Mouse (Mus musculus) embryonic facial prominence, embryonic 15.5 days (tissue): ENCODE measurements around the gene Mme. TPM values are rescaled to one million over a fixed set of nuclear protein-coding genes. Genes with fewer than 3 reads are reported as not detected.

Source experiments
- ATAC-seq: fragments of 200-750 bp; cut with Nextera tagmentation; 2 replicates; pipeline ENCODE4 v1.8.0; 2017; ENCODE audit warnings: low read depth, moderate TSS enrichment; ENCODE audit not compliant: insufficient number of reproducible peaks, low FRiP score, low TSS enrichment
- H3K27ac ChIP-seq: fragments of 300-500 bp; sonication (generic); replicated peaks from 2 replicates; pipeline ENCODE4 v1.5.1; 2015; ENCODE audit warnings: mild to moderate bottlenecking, inconsistent platforms
- H3K27me3 ChIP-seq: fragments of 300-500 bp; sonication (generic); 2 replicates; pipeline ENCODE4 v1.6.1; 2015; ENCODE audit warnings: inconsistent platforms
- H3K36me3 ChIP-seq: fragments of 300-500 bp; sonication (generic); 2 replicates; pipeline ENCODE4 v1.6.1; 2015; ENCODE audit warnings: mild to moderate bottlenecking, inconsistent platforms
- H3K4me1 ChIP-seq: fragments of 300-500 bp; sonication (generic); 2 replicates; pipeline ENCODE4 v1.6.1; 2015; ENCODE audit warnings: inconsistent platforms
- H3K4me2 ChIP-seq: fragments of 300-500 bp; sonication (generic); replicated peaks from 2 replicates; pipeline ENCODE4 v1.6.1; 2015; ENCODE audit warnings: mild to moderate bottlenecking, inconsistent platforms
- H3K4me3 ChIP-seq: fragments of 300-500 bp; sonication (generic); replicated peaks from 2 replicates; pipeline ENCODE4 v1.5.1; 2015; ENCODE audit warnings: mild to moderate bottlenecking, inconsistent platforms
- H3K9ac ChIP-seq: fragments of 300-500 bp; sonication (generic); 2 replicates; pipeline ENCODE4 v1.6.1; 2015; ENCODE audit warnings: inconsistent platforms
- H3K9me3 ChIP-seq: fragments of 300-500 bp; sonication (generic); replicated peaks from 2 replicates; pipeline ENCODE4 v1.6.1; 2016; ENCODE audit warnings: inconsistent platforms
- WGBS: fragments of 180-500 bp; shearing (Covaris S2); methylation state at CpG from one replicate; pipeline ENCODE4 v1.1.7; 2015; 5-methylcytosine and 5-hydroxymethylcytosine counted together
- polyA plus RNA-seq: library from polyadenylated mRNA; unstranded; fragments of >200 nt; fragmentation: Nextera tagmentation; extraction: Ambion mirVana; gene quantifications from 2 replicates; pipeline ENCODE4 v1.2.1, GENCODE M21; 2015

Mme gene
- polyA plus RNA-seq, 1 experiment from 2014 or later = 48.7 TPM

- no peak for ATAC-seq
- H3K4me3 ChIP-seq = no peak overlapping the region
- no peaks in the 10 kb centered on the region for H3K36me3 ChIP-seq
- H3K4me2 ChIP-seq = no peak overlapping the region
- peak overlapping the region; percentile 29; the same call in 1 of the 2 replicates for H3K27ac ChIP-seq
- H3K27me3 ChIP-seq = no peaks in the 10 kb centered on the region
- H3K9me3 ChIP-seq = no peaks in the 10 kb centered on the region
- H3K9ac ChIP-seq = no peak overlapping the region
- 44% methylated on average over 6 of the region's 6 CpGs for WGBS
- peaks cover 8% of the 10 kb centered on the region; the same call in 1 of the 2 replicates for H3K4me1 ChIP-seq
Measured at GRCm38 (mm10) chr3:63413046-63413911, 171.9 kb downstream of the Mme start.

GRCm38 (mm10) chr3:63417284-63417683 lies 175.9 kb downstream of the Mme start:
- H3K4me2 ChIP-seq = no peak overlapping the region
- H3K9me3 ChIP-seq = no peaks in the 10 kb centered on the region
- H3K4me1 ChIP-seq = peaks cover 7% of the 10 kb centered on the region; the same call in 1 of the 2 replicates
- H3K27me3 ChIP-seq = no peaks in the 10 kb centered on the region
- no peak for ATAC-seq
- no peak overlapping the region for H3K27ac ChIP-seq
- no peaks in the 10 kb centered on the region for H3K36me3 ChIP-seq
- no peak overlapping the region for H3K4me3 ChIP-seq
- H3K9ac ChIP-seq = no peak overlapping the region
- 43% methylated on average over 1 of the region's 1 CpGs for WGBS

DNA sequence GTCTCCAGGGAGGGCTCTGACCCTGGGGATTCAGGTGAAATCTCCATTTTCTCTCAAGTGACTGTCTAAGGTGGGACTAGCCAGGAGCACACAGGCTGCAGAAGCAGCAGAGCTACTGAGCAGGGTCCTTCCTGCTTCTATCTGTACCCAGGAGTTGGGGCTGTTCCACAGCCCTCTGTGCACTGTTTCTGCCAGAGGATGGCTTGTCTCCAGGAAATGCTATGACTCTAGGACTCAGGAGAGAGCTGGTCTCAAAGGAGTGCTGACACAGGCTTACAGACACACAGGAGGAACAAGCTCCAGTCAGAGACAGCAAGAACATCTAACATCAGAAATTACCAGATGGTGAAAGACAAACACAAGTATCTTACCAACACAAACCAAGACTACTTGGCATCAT lies 176.4 kb downstream of the Mme start:
- H3K4me2 ChIP-seq = no peak overlapping the region
- no peak for ATAC-seq
- no peaks in the 10 kb centered on the region for H3K27me3 ChIP-seq
- no peaks in the 10 kb centered on the region for H3K9me3 ChIP-seq
- H3K4me3 ChIP-seq = no peak overlapping the region
- no peak overlapping the region for H3K9ac ChIP-seq
- no peaks in the 10 kb centered on the region for H3K36me3 ChIP-seq
- H3K27ac ChIP-seq = no peak overlapping the region
- 0 out of 2 replicates have a peak, but pooled peaks cover 3% of the 10 kb centered on the region for H3K4me1 ChIP-seq

DNA sequence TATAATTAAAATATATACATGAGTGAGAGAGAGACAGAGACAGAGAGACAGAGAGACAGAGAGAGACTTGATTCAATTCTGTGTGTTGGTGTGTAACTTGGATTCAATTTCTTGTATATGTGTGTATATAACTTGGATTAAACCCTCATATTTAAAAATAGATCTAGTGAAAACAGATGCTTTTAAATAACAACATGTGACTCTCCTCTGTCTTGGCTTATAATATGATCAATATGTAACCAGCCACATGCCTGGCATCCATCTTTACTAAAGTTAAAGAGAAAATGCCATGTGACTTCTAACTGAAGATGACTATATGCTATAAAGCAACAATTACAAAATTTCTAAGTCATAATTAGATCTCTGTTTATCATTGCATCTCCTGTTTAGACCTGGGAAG lies 182.2 kb downstream of the Mme start:
- H3K9ac ChIP-seq = no peak overlapping the region
- no peaks in the 10 kb centered on the region for H3K9me3 ChIP-seq
- H3K27ac ChIP-seq = no peak overlapping the region
- no peak overlapping the region for H3K4me2 ChIP-seq
- H3K27me3 ChIP-seq = no peaks in the 10 kb centered on the region
- H3K4me3 ChIP-seq = no peak overlapping the region
- no peak for ATAC-seq
- H3K36me3 ChIP-seq = no peaks in the 10 kb centered on the region
- no peaks in the 10 kb centered on the region for H3K4me1 ChIP-seq

Other genes with a start within 250 kb of the Mme start
- gene Gm34302, start 242.3 kb downstream of the Mme start, polyA plus RNA-seq = not detected in 2 replicates